Mouse (Mus musculus) liver, embryonic 11.5 days (tissue): ENCODE measurements at regions not wholly inside any gene's neighbourhood (a gene's known extent, or its start where the extent isn't known, plus 50 kb on each side); places are given as distances from the start of the nearest gene placed in this dataset.

Experiments
- ATAC-seq: fragments of 200-750 bp; cut with Nextera tagmentation; replicated peaks from 2 replicates; pipeline ENCODE4 v1.8.0; 2017; ENCODE audit warnings: moderate number of reproducible peaks, mild to moderate bottlenecking, moderate TSS enrichment, moderate library complexity; ENCODE audit not compliant: low FRiP score
- DNase-seq: peaks from one replicate; pipeline ENCODE4 v3.0.0-alpha.2; 2017; ENCODE audit warnings: low spot score
- H3K27ac ChIP-seq: fragments of 300-500 bp; sonication (generic); 2 replicates; pipeline ENCODE4 v1.5.1; 2014; ENCODE audit warnings: mild to moderate bottlenecking, low read depth, low read length, control low read depth
- H3K27me3 ChIP-seq: fragments of 300-500 bp; sonication (generic); replicated peaks from 2 replicates; pipeline ENCODE4 v1.6.1; 2014; ENCODE audit warnings: low read length, mixed read lengths; ENCODE audit not compliant: control insufficient read depth, insufficient read depth
- H3K36me3 ChIP-seq: fragments of 300-500 bp; sonication (generic); 2 replicates; pipeline ENCODE4 v1.6.1; 2014; ENCODE audit warnings: mild to moderate bottlenecking, low read length, moderate library complexity, mixed read lengths; ENCODE audit not compliant: control insufficient read depth, insufficient read depth
- H3K4me1 ChIP-seq: fragments of 300-500 bp; sonication (generic); replicated peaks from 2 replicates; pipeline ENCODE4 v1.6.1; 2014; ENCODE audit warnings: low read length, mixed read lengths; ENCODE audit not compliant: control insufficient read depth, insufficient read depth
- H3K4me2 ChIP-seq: fragments of 300-500 bp; sonication (generic); 2 replicates; pipeline ENCODE4 v1.6.1; 2014; ENCODE audit warnings: mild to moderate bottlenecking, control low read depth, moderate library complexity
- H3K4me3 ChIP-seq: fragments of 300-500 bp; sonication (generic); 2 replicates; pipeline ENCODE4 v1.5.1; 2014; ENCODE audit warnings: low read depth, low read length, control low read depth
- H3K9ac ChIP-seq: fragments of 300-500 bp; sonication (generic); 2 replicates; pipeline ENCODE4 v1.6.1; 2014; ENCODE audit warnings: low read depth, low read length, control low read depth
- H3K9me3 ChIP-seq: fragments of 300-500 bp; sonication (generic); 2 replicates; pipeline ENCODE4 v1.6.1; 2016; ENCODE audit warnings: low read length, inconsistent platforms, mixed read lengths; ENCODE audit not compliant: control insufficient read depth
- WGBS: fragments of 180-500 bp; shearing (Covaris S2); extraction: QIAGEN DNeasy Blood & Tissue Kit; methylation state at CpG from one replicate; pipeline ENCODE4 v1.1.7; 2014; 5-methylcytosine and 5-hydroxymethylcytosine counted together

DNA sequence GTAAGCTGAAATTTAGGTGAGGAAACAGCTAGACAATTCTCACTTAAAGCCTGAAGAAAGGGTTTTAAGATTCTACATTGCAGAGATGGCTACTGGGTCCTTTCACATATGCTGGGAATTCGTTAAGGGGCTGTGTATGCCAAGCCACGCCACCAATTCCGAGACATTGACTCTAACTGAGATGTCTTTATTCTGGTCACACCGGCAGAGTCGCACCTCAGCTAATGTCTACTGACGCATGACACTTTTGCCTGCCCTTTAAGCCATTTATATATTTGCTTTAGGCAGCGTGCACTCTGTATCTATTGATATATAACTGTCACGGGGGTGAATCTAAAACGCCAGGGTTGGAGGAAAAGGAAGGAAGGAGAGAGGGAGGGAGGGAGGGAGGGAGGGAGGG, 156.7 kb upstream of the Btg1 start:
- no peak overlapping the region for H3K4me3 ChIP-seq
- H3K36me3 ChIP-seq: no peaks in the 10 kb centered on the region
- no peak overlapping the region for H3K27ac ChIP-seq
- H3K4me2 ChIP-seq: no peak overlapping the region
- H3K9me3 ChIP-seq: no peaks in the 10 kb centered on the region
- DNase-seq (no peak), ATAC-seq (no peak)
- H3K4me1 ChIP-seq: no peaks in the 10 kb centered on the region
- no peak overlapping the region for H3K9ac ChIP-seq
- no peaks in the 10 kb centered on the region for H3K27me3 ChIP-seq
- WGBS: 70% methylated on average over 9 of the region's 9 CpGs

DNA sequence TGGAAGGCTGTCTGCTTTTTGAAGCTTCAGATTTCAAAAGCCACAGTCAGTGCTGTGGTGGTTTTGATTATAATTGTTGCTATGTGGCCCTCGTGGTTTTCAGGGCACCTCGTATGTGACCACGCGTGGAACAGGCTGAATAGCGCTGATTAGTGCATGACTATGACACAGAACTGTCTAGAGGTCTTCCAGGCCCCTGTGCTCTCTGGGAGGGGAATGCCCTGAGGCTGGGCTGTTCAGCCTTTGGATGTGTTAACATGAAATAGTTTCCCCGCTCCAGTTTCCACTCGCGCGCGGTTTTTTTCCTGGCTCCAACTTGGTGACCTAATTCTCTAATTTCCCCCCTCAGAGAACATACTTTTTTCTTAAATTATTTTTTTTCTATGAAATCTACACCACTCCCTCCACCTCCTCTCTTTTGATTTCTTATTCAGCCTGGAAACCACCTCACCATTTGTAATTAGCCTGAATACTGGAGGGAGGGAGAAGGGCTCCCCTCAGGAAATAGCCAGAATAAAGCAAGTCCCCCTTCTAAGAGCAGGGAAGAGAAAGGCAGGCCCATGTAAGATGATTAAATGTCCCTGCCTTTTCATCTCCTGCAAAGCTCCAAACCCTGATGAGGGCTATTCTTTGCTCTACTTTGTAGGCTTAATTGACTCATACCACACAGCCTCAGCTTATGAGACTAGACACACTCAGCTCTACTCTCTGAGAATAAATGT, 156.0 kb upstream of the Btg1 start:
- Histone ChIP-seq H3K4me2 (no peak overlapping the region), H3K36me3 (no peaks in the 10 kb centered on the region), H3K27ac (no peak overlapping the region), H3K9ac (no peak overlapping the region), H3K4me3 (no peak overlapping the region), H3K27me3 (no peaks in the 10 kb centered on the region), H3K9me3 (no peaks in the 10 kb centered on the region), H3K4me1 (no peaks in the 10 kb centered on the region)
- ATAC-seq: no peak
- no peak for DNase-seq
- 79% methylated on average over 10 of the region's 10 CpGs for WGBS

DNA sequence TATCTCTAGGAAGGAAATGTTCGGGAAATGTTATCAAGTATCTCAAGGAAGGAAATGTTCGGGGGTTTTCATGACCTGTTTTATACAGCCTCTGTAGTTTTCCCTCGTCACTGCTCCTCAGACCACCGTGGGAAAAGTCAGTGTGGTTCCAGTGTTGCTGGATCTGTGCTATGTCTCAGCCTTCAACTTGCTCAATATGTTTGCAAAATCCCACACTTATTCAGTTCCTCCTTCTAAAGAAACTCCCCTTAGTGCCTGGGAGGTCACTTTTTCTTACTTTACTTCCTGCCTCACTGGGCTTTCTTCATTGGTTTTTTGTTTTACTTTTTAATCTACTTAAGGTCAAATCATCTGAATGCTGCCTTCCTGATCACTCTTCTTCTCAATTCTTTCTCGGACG, 150.8 kb upstream of the Btg1 start:
- ATAC-seq: no peak
- 59% methylated on average over 6 of the region's 6 CpGs for WGBS
- no peak overlapping the region for H3K27ac ChIP-seq

DNA sequence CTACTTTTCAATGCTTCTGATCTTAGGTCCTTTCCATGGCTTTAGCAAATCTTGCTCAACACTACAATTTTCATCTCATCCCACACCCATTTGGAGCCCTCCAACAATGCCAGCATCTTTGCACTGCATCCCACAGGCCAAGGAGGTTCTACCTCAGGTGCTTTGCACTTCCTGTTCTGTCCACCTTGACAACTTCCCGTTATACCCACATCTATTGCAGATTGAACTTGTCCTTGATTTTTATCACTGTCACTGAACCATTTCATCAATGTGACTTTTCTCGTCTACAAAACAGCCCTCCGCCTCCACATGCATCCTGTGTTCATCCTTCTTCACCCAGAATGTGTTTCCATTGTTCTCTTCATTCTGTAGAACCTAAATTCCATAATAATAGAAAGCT, 150.0 kb upstream of the Btg1 start:
- Histone ChIP-seq H3K27me3 (no peaks in the 10 kb centered on the region), H3K9ac (no peak overlapping the region), H3K4me3 (no peak overlapping the region), H3K9me3 (no peaks in the 10 kb centered on the region), H3K4me1 (no peaks in the 10 kb centered on the region), H3K27ac (no peak overlapping the region), H3K36me3 (no peaks in the 10 kb centered on the region), H3K4me2 (no peak overlapping the region)
- DNase-seq: no peak
- no peak for ATAC-seq
- 84% methylated on average over 3 of the region's 3 CpGs for WGBS

More for the DNA sequence above, 150.8 kb upstream of the Btg1 start:
- Histone ChIP-seq H3K4me2 (no peak overlapping the region), H3K4me3 (no peak overlapping the region), H3K4me1 (no peaks in the 10 kb centered on the region), H3K36me3 (no peaks in the 10 kb centered on the region), H3K9ac (no peak overlapping the region), H3K27me3 (no peaks in the 10 kb centered on the region), H3K9me3 (no peaks in the 10 kb centered on the region)
- no peak for DNase-seq

DNA sequence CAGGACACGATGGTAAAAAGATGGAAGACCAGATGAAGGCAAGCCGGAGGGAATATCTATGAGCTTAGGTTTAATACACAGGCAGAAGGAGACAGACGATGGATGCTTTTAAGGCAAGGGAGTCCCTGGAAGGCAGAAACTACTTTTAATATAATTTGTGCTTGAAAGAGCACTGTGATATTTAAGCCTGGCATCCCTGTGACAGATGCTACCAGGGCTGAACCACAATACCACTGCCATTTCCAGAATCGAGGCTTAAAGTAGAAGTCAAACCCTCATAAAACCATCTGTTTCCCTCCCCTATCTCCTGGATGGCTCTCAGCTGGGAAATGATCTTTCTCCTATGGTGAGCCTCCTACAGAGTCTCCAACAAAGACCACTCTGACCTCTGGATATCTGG, 149.1 kb upstream of the Btg1 start:
- H3K9ac ChIP-seq: no peak overlapping the region
- no peaks in the 10 kb centered on the region for H3K36me3 ChIP-seq
- DNase-seq: no peak
- no peak overlapping the region for H3K4me2 ChIP-seq
- H3K9me3 ChIP-seq: no peaks in the 10 kb centered on the region
- H3K4me1 ChIP-seq: no peaks in the 10 kb centered on the region
- 77% methylated on average over 4 of the region's 4 CpGs for WGBS
- H3K27me3 ChIP-seq: no peaks in the 10 kb centered on the region
- ATAC-seq: no peak
- H3K4me3 ChIP-seq: no peak overlapping the region
- H3K27ac ChIP-seq: no peak overlapping the region

DNA sequence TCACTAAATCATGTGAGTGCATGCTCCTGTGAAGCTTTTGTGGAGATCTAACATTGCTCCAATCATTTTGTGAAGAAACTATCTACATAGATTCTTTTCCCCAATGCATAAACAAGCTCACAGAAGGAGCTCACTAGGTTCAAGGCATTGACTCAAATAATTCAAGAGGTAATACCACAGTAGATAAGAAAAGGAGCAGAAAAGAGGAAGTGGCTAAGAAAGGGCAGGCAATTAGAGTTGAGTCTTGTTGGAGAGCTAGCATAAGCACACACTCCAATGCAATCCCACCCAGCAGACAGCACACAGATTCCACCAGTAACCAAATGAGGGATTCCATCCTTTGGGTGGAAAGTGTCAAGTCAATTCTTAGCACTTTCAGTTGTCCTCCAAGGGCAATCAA, 145.3 kb upstream of the Btg1 start:
- H3K9me3 ChIP-seq: no peaks in the 10 kb centered on the region
- no peak overlapping the region for H3K9ac ChIP-seq
- H3K27me3 ChIP-seq: no peaks in the 10 kb centered on the region
- no peak overlapping the region for H3K4me3 ChIP-seq
- H3K4me1 ChIP-seq: no peaks in the 10 kb centered on the region
- no peak overlapping the region for H3K4me2 ChIP-seq
- ATAC-seq (no peak), DNase-seq (no peak)
- H3K36me3 ChIP-seq: no peaks in the 10 kb centered on the region
- H3K27ac ChIP-seq: no peak overlapping the region

DNA sequence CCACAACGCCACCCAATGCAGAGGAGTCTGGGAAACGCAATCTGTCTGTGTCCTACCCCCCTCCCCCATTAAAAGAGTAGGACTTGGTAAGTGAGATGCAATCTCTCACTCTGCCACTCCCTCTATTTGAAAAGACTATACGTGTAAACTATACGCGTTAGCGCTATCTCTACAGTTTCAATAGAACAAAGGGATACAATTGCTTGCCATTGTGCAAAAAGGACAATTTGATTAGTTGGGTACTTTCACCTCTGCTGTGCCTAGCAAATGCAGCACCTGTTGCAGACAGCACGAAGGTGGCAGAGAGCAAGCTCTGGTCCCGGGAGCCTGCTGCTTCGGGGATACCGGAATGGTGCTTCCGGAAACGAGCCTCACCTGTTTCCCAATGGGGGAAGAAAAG, 137.5 kb upstream of the Btg1 start:
- ATAC-seq: no peak
- no peaks in the 10 kb centered on the region for H3K9me3 ChIP-seq
- H3K27ac ChIP-seq: no peak overlapping the region
- no peaks in the 10 kb centered on the region for H3K27me3 ChIP-seq
- DNase-seq: no peak
- no peak overlapping the region for H3K4me3 ChIP-seq
- no peaks in the 10 kb centered on the region for H3K4me1 ChIP-seq
- no peak overlapping the region for H3K9ac ChIP-seq
- no peaks in the 10 kb centered on the region for H3K36me3 ChIP-seq
- H3K4me2 ChIP-seq: no peak overlapping the region
- WGBS: 73% methylated on average over 12 of the region's 12 CpGs

DNA sequence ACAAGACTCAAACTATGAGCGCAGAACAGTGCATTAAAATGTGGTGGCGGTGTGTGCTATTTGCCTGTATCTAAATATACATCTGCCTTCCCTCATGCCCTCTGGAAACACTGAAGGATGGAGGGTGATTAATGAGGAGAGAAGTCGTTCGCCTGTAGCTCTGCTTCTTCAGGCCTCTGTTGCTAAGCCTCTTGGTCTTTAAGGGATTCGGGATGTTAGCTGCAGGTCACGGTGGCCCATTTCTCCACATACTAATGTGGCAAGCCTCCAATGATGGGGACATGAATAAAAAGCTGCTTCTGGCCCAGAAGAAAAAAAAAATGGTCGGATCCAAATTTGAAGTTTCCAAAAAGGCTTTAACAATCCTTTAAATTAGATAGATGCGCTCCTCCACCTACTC, 137.0 kb upstream of the Btg1 start:
- no peak overlapping the region for H3K27ac ChIP-seq
- no peaks in the 10 kb centered on the region for H3K27me3 ChIP-seq
- DNase-seq: no peak
- WGBS: 69% methylated on average over 8 of the region's 8 CpGs
- H3K4me2 ChIP-seq: no peak overlapping the region
- H3K4me1 ChIP-seq: no peaks in the 10 kb centered on the region
- no peak overlapping the region for H3K4me3 ChIP-seq
- H3K9me3 ChIP-seq: no peaks in the 10 kb centered on the region
- no peak overlapping the region for H3K9ac ChIP-seq
- H3K36me3 ChIP-seq: no peaks in the 10 kb centered on the region
- no peak for ATAC-seq

DNA sequence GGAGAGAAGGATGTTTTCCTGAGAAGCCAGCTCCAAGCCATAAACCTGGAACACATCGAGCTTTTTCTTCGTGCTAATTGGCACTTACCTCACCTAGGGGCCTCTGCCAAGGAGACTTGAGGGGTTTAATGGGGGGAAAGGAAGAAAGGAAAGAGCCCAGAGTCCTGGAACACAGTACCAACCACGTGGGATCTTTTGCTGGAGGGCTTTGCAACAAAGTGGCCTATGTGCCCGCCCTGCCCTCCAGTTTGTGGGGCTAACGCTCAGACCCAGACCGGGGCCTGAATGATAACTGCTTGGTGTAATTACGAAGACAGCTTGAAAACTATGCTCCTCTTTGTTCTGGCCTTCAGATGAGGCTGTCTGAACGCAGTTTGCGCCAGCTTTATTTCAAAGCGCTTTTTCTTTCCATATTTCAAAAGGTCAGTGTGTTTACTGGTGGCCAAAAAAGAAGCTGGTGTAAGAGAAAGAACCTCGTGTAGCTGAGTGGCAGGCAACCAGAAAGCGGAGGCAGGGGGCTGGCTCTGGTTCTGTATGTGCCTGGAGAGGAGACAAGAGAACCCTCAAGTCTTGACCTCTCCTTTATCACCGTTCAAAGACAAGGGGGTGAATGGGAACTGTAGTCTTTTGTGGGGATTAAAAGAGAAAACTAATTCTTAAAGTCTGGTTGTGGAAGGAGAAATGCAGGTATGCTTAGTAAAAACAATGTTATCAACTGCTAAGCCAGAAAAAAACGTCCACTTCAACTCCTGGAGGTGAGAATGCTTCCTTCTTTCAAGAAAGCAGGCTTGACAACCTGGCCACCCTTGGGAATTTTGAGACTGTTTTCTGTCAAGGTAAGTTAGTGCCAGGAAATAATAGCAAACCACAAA, 136.1 kb upstream of the Btg1 start:
- no peak overlapping the region for H3K27ac ChIP-seq
- no peaks in the 10 kb centered on the region for H3K36me3 ChIP-seq
- no peak overlapping the region for H3K4me2 ChIP-seq
- ATAC-seq (no peak), DNase-seq (no peak)
- H3K4me1 ChIP-seq: no peaks in the 10 kb centered on the region
- no peaks in the 10 kb centered on the region for H3K27me3 ChIP-seq
- H3K9me3 ChIP-seq: no peaks in the 10 kb centered on the region
- no peak overlapping the region for H3K9ac ChIP-seq
- WGBS: 64% methylated on average over 14 of the region's 14 CpGs
- no peak overlapping the region for H3K4me3 ChIP-seq
